Mouse (Mus musculus) frontal cortex, postnatal 14 days (tissue): ENCODE data around the gene Trak2.
"Not testable (repeated sequence)": the region's sequence is repeated elsewhere in the genome, so short reads cannot be mapped to it uniquely, and the experiment has no call there.

Experiments used
- DNase-seq, 2 experiments: peaks; one replicate each; pipeline ENCODE4 v3.0.0; 2022; ENCODE audit warnings: low spot score in 2 of 2

Gene Trak2

DNA sequence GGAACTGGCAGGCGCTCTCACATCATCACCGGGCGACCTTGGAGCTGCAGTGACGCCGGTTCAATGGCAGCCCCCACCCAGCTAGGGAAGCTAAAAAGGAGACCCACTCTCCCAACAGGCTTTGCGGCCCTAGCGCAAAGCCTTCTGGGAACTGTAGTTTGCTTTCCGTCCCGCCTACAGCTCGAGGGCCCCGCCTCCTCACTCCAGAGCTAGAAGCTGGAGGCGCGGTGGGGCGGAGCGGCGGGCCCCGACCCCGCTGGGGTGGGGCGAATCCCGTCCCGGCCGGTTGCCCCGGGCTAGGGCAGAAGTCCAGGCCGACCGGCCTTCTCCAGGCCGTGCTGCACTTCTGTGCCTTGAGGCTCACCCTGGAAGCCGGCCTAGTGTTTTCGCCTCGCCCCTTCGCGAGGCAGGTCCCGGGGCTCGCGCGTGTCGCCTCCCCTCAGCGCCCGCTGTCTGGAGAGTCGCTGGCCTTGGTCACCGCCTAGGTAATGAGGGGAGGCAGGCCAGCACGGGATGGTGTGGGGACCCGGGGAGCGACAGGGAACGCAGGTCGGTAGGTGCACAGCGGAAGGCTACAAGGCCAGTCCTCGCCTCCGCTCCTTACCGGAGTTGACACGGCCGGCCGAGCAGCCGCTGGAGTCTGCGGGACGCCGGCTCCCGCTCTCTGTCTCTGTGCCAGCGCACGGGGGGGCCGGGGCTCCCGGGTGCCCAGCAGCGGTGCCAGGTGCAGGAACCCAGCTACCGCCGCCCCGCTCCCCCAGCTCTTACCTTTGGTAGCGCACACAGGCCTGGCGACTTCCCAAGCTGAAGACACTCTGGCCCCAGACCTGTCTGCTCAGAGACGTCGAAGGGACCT lies at the start of gene Trak2, which contains the start of gene Stradb:
Gene Trak2 (minus strand): TSS at position 65 of the 856 bp plus-strand sequence.
Gene Stradb (plus strand): TSS at position 157 of the 856 bp plus-strand sequence.
- peak; percentile 91 to 95 for DNase-seq

DNA sequence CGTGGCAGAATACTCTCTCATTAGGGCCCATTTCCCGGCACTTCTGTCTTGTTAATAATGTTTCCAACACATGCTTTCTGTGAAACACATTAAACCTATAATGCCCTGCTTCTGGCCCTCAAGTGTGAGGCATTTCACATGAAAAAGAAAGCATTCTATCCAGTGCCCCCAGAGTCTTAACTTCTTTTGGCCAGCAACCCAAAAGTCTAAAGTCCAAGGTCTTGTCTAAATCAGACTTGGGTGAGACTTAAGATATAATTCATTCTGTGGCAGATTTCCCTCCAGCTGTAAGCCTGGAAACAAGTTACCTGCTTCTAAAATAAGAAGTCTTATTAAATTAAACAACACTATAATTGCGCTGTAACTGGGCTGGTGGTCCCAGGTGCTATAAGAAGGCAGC lies 48.3 kb upstream of the Trak2 start:
- DNase-seq, result no peak

DNA sequence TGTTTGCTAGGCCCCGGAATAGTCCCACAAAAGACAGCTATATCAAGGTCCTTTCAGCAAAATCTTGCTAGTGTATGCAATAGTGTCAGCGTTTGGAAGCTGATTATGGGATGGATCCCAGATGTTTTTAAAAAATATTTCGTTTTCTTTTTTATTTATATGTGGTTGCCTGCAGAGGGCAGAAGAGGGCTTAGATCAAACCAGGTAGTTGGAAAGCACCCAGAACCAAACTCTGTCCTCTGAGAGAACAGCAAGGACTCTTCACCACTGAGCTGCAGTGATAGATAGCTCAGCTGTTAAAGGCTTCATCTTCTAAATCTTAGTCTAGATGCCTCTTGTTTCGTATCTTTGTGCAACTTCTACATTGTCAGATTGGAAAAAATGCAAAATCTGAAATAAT lies 36.0 kb upstream of the Trak2 start:
- DNase-seq, result no peak

DNA sequence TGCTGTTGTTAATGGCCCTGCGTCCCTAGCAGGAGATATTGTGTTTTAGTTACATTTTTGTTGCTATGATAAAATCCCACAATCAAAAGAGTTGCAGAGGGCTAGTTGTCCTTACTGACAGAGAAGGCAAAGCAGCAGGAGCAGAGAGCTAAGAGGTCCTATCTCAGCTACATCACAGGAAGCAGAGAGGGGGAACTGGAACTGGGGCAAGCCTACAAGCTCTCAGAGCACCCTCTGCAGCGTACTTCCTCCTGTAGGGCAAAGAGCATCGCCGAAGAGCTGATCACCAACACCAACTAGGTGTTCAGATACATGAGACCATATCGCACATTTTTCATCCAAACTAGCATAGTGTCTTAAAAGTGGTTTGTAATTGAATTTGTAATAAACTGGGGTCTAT lies 22.1 kb upstream of the Trak2 start:
- DNase-seq, result no peak

DNA sequence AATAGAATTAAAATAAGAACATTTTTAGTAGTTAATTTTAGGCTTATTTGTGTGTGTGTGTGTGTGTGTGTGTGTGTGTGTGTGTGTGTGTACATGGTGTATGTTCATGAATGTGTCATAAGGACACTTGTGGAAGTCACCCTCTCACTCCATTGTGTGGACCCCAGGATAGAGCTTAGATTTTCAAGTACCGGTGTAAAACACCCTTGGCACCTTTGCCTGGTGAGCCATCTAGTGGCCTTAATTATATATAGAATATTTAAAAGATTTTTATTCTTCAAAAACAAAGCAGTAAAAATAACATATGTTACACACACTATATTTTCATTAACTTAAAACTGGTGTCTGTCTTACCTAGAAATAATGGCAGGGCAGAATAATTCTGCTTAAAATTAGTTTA lies 20.5 kb upstream of the Trak2 start:
- no peak for DNase-seq

DNA sequence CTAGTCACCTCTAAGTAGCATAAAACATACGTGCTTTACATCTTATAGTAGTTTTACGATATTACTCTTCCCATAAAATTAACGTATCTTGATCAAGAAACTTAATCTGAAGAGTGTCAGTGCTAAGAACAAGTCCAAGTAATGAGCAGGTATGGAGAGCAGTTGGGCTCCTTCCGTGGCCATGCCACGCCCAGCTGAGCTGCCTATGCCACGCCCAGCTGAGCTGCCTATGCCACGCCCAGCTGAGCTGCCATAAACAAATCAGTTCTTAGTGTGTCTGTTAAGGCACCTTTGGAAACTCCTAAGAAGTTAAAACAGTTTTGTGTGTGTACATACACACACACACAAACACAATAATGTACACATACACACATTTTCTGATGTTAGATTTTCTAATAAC lies 19.9 kb upstream of the Trak2 start:
- DNase-seq, result no peak

DNA sequence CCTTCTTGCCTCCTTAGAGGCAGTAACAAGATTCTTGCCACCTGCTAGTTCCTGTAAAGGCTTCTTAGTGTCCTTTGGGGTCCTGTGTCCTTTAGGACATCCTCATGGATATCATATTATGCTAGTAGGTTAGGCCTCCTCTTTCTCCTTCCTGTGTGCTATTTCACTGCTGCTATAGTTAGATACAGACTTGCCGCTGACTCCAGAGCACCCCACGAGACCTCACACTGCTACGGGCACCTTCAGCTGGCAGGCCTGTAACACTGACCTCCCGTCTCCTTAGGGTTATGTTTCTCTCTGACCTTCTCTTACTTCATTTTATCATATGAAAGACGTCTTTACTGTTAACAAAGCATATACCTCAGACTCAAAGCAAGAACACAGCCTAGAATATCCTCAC lies 11.4 kb upstream of the Trak2 start:
- no peak for DNase-seq

DNA sequence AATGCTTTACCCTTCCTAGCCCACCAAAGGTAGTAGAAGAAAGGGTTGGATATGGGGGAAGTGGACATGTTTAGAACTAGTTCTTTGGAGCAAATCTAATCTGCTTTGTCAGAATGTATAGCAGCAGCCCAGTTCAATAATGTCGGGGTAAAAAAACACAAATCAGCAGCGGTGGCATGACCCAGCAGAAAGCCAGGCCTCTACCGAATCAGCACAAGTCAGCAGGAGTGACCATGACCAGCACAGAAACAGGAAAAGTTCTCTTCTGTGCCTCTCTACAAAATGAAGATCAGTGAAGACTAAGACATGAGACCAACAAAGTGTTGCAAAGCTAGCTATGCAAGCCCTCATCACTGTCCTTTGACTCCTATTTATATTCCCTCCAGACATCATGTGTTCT lies 9.0 kb upstream of the Trak2 start:
- DNase-seq, result no peak

DNA sequence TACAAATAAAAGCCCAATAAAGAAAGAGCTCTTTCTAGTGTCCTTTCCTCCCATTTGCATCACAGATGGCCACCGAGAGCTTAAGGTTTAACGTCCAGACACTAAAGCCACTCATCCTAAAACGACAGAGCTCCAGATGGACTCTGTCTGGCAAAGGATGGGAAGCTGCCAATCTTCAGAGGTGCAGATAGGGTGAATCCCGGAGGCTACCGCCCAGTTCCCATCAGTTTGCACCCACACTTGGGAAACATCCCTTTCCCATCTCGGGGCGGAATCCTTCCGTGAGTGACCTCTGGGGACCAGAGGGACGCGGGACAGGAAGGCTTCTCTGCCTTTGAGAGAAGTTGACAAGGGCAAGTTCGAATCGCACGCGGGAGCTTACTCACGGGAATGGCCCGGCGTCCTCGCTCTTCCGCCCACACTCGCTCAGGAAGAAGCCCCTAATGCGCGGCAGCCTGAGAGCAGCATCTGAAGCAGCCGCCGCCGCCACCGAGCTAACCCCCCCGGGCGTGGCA lies 322 bp downstream of the Trak2 start:
- DNase-seq, result no peak

DNA sequence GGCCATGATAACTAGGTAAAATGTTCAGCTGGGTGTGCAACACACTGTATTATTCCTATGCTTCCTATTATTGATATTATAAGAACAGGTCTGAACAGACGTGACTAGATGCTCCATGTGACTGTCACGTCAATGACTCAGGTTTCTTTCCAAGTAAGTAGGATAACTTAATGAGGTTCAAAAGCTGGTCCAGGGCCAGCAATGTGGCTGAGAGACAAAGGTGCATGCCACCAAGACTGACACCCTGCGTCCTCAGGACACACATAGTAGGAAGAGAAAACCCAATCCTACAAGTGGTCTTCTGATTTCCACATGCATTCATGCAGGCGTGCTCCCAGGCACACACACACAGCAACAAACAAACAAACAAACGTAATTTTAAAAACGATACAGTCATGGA lies 2.1 kb downstream of the Trak2 start:
- DNase-seq, result no peak

DNA sequence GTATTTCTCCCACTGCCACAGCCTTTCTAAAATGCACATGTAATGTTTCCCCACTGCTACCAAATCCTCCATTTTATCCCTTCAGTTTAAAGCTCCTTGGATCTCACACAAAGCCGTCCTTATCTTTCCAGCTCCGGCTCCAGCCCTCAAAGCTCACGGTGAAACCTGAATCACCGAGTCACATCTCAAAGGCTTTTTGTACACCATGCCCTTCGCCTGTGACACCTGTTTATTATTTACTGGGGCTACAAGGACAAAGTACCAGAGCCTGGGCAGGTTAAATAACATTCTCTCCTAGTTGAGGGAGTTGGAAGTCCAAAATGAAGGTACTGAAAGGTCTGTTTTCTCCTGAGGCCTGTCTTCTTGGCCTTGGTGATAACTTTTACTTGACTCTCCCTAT lies 3.2 kb downstream of the Trak2 start:
- no peak for DNase-seq

DNA sequence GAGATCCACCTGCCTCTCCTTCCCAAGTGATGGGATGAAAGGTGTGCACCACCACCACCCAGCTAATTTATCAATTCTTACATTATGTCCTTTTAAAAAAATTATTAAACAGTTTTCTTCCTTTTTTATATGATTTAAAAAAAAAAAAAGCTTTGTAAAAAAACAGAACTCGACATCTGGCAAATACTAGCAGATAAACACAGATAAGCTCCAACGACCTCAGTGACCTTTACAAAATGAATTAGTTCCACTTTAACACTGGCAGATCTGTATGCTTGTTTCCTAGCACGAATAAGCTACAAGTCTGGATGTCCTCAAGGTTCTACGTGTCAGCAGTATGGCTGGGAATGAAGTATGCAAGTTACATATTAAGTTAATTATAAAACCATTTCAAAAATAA lies 5.7 kb downstream of the Trak2 start:
- DNase-seq, result no peak

DNA sequence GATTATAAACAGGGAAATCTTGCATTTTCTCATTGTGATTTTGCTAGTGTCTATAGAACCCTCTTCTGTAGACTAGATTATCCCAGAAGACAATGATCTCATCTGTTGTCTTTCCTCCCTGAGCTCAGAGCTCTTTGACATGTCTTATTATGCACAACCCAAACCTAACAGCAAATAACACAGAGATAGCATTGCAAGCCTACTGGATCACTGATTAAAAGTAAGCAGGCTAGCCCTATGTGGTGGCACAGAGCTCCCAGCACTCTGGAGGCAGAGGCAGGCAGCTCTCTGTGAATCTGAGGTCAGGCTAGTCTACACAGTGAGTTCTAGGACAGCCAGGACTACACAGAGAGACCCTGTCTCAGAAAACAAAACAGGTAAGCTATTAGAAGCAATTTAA lies 10.4 kb downstream of the Trak2 start:
- DNase-seq, result no peak

DNA sequence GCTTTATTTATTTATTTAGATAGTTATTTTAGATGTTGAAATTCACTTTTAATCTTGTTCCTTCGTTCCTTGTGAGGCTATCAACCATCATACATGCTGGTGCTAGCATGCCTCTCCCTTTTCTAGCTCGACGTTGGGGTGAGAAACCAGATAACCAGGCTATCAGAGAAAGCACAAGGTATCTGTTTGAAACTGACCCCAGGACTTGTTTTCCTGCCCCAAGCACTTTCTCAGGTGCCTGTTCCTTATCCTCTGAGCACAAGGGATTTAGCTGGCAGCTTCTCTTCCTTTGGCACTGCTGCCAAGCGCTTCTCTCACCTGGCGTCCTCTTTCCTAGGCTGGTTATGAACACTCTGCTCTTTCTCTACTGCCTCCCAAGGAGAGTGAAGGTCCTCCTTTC lies 10.8 kb downstream of the Trak2 start:
- no peak for DNase-seq

DNA sequence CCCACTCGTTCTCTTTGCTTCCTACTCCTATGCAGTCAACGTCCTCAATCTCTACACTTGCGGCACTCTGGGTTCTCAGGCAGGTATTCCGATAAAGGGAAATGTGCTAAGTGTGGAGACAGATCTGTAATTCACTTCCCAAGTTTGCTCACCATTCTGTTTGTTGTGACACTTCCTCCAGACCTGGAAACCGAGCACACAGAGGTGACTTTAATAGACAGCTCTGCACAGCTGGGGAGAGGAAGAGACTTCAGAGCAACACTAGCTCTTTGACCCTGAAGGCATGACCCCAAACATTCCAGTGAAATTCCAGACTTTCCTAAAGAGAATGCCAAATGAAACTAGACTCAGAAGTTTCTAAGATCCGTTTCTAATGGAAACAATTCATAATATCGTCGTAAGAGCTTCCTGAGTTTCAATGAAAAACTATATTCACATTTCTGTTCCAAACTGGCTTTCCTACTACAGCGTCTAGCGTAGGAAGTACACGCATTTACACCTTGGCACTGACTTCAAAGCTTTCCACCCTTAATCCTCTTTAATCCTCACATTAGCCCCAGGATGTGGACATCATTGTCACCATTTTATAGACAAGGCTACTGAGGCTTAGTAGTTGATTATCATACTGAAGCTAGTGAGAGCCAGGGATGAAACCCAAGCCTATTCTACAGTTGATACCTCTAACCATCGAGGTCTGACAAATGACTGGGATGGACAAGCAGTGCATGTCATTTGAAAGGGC lies 11.9 kb downstream of the Trak2 start:
- DNase-seq, result no peak

DNA sequence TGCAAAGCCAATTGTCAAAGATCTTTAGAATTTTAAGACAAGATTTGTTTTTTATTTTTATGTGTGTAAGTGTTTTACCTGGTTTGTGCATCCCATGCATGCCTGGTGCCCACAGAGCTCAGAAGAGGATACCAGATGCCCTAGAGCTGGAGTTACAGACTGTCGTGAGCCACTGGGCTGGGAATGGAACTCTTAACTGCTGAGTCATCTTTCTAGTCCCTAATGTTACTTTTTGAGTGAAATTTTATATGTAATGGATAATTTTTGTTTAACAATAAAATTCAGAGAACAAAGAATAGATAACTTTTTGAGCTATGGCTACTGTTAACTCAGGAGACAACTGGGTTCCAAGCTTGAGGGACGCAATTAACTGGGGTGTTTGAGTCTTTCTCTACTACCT lies 13.5 kb downstream of the Trak2 start:
- no peak for DNase-seq

DNA sequence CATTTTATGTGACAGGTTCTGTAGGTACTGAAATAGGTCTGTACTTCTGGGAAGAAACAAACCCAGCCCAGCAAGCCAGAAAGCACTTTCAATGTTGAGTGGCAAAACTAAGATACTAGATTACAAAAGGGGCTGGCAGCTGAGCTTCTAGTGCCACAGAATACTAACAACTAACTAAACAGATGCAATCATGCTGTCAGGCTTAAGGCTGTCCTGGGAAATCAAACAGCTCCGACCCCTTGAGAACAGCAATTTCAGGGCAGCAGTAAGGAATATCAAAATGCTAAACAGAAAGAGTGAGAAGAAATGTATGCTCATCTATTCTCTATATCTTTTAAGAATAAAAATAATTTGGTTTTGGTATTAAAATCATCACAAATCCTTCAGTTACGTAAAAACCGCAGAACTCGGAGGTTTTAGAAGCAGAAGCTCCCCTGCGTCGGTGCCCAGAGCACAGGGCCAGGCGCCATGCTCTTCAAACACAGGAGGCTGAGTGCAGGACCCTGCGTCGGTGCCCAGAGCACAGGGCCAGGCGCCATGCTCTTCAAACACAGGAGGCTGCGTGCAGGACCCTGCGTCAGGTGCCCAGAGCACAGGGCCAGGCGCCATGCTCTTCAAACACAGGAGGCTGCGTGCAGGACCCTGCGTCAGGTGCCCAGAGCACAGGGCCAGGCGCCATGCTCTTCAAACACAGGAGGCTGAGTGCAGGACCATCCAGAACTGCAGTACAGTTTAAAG lies 14.3 kb downstream of the Trak2 start:
- DNase-seq, result not testable (repeated sequence)

DNA sequence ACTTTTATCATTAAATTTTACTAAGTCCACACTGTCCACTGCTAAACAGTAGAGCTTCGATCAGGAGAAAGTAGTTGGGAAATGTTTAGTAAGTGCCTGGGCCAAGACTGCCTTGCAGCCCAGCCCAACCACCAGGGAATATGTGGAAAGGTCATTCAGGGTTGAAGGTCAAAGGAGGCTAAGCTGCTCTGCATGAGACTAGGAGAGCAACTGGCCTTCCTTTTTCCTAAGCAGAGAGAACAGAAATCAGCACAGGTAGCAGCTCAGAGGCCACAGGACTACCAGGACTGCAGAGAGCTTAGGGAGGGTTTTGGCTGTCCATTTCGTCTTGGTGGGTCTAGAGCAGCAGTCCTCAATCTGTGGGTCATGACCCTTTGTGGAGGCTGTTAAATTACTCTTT lies 15.3 kb downstream of the Trak2 start:
- DNase-seq, result no peak

DNA sequence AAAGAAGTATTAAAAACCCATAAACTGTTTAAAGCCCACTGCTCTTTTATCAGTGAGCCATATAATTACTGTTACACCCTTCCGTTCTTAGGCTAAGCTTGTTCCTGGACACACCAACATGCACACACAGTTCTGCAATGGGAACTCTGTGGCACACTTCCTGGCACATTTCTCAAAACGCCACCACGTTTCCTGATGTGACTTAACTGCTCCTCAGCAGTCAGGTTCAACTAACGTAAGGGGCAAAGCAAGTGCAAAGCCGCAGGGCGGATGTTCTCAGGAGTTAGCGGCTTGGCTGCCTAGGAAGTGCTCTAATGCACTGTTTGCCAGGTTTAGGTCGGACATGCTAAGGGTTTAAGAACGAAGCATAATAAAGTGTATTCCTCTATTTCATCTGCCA lies 17.0 kb downstream of the Trak2 start:
- DNase-seq, result no peak

DNA sequence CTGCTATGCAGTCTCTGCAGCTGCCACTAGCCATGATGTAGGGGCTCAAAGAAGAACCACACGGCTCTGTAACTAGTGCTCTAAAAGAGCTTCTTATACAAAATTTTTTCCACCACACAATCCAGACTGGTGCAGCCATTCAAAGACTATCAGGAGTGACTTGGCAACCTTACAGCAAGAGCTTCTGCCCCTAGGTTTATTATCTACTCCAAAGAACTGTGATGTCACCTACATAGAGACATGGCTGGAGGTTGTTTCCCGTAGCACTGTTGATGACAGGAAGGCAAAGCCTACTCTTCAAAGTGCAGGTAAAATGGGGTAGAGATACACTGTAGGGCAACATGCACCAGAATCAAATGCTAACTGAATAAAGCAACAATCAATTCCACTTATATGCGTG lies 17.5 kb downstream of the Trak2 start:
- DNase-seq, result no peak

DNA sequence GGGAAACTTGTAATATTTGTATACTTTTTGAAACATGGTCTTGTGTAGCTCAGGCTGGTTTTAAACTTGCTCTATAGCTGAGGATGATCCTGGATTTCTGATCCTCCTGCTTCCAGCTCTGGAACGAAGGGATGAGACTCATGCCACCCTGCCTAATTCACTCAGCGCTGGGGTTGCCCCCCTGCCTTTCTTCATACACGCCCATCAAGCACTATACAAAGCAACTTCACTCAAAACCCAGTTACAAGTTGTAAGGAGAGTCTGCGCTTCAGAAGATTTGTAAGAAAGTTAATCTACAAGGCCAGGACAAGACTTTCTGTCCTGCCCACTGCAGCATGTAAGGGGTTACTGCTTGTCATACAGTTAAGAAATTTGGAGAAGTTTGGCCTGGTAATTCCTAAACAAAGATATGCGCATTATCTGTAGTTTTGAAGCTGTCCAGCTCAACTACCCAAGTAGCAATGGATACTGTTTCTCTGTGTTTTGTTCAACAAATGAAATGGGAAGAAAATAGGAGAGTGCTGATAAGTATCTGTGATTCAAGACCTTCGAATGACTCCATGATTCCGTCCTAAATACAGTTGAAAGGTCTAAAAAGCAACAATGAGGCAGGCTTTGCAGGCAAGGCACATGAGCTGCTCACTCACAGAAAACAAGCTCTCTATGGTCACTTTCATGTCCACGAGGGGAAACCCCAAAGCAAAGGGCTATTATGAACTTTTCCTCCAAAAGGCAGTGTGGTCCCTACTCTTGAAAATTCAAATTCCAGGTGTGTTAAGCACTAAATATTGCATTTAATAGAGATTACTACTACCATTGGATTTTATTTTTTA lies 18.4 kb downstream of the Trak2 start:
- DNase-seq, result no peak
